Mouse (Mus musculus) megakaryocyte, embryonic 14.5 days (primary cell): ENCODE data around the gene Ranbp3.

ENCODE experiments used
- FLI1 ChIP-seq: IDR thresholded peaks from 2 replicates; pipeline ENCODE4 v1.6.1; 2012; ENCODE audit warnings: low read length, inconsistent platforms, mixed read lengths
- GATA1 ChIP-seq: IDR thresholded peaks from 3 replicates; pipeline ENCODE4 v1.6.1; 2012; ENCODE audit warnings: mixed read lengths, low read length, inconsistent platforms, borderline replicate concordance

DNA sequence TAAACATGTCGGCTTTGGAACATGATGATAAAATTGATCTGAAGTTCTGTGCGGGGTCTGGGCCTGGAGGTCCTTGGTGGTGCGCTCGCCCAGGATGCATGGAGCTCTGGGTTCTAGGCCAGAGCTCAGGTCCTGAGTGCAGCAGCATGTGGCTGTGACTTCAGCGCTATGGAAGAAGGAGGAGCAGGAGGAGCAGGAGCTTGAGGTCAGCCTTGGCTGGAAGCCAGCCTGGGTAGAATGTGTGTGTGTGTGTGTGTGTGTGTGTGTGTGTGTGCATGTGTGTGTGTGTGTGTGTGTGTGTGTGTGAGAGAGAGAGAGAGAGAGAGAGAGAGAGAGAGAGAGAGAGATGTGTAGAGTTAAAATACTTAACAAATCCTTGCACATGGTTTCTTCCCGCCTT, 16.9 kb upstream of the Ranbp3 start:
- no peak for TF ChIP-seq GATA1
- no peak for TF ChIP-seq FLI1
